Mouse (Mus musculus): ENCODE measurements around the gene Rgs3. TPM values are rescaled to one million over a fixed set of nuclear protein-coding genes. Genes with fewer than 3 reads are reported as not detected.

Rgs3 gene
- polyA plus RNA-seq, 1 experiment from 2014 or later: 6.6 TPM

GRCm38 (mm10) chr4:62699191-62699812 is 139.7 kb downstream of the Rgs3 start:
- Histone ChIP-seq H3K27ac (ENCODE audit: low read depth) (no peak overlapping the region), H3K4me2 (ENCODE audit: low read depth, low read length) (peak overlapping the region; percentile 40)

GRCm38 (mm10) chr4:62700426-62700825 is 140.8 kb downstream of the Rgs3 start:
- TF ChIP-seq EP300 (IDR thresholded peaks at IDR 0.05; ENCODE audit: low read depth): no peak
- no peak for TF ChIP-seq CTCF (IDR thresholded peaks at IDR 0.05; ENCODE audit: low read depth)
- no peak for ATAC-seq
- Histone ChIP-seq H3K36me3 (replicated peaks; ENCODE audit: insufficient read depth, low read length) (peaks cover 8% of the 10 kb centered on the region; the same call in 1 of the 2 replicates), H3K4me3 (ENCODE audit: low read depth, low read length) (no peak overlapping the region), H3K4me2 (ENCODE audit: low read depth, low read length) (peak overlapping the region; percentile 40), H3K9ac (replicated peaks) (no peak overlapping the region), H3K27me3 (ENCODE audit: insufficient read depth, low read length) (no peaks in the 10 kb centered on the region), H3K4me1 (ENCODE audit: insufficient read depth) (peaks cover 2% of the 10 kb centered on the region; the same call in 1 of the 2 replicates), H3K27ac (ENCODE audit: low read depth) (no peak overlapping the region), H3K9me3 (ENCODE audit: low read length) (no peaks in the 10 kb centered on the region)
- 71% methylated on average over 5 of the region's 5 CpGs for WGBS (ENCODE audit: insufficient replicate concordance)
- DNase-seq: no peak

More at GRCm38 (mm10) chr4:62699191-62699812, 139.7 kb downstream of the Rgs3 start:
- TF ChIP-seq EP300 (IDR thresholded peaks at IDR 0.05; ENCODE audit: low read depth): no peak
- TF ChIP-seq CTCF (IDR thresholded peaks at IDR 0.05; ENCODE audit: low read depth): peak; percentile 38
- H3K4me3 ChIP-seq (ENCODE audit: low read depth, low read length): peak overlapping the region; percentile 15; the same call in 1 of the 2 replicates
- DNase-seq: peak; percentile 70
- ATAC-seq: peak; percentile 71
- no peaks in the 10 kb centered on the region for H3K27me3 ChIP-seq (ENCODE audit: insufficient read depth, low read length)
- WGBS (ENCODE audit: insufficient replicate concordance): 8% methylated on average over 10 of the region's 10 CpGs
- peaks cover 2% of the 10 kb centered on the region; the same call in 1 of the 2 replicates for H3K4me1 ChIP-seq (ENCODE audit: insufficient read depth)
- H3K9ac ChIP-seq (replicated peaks): no peak overlapping the region
- peaks cover 8% of the 10 kb centered on the region; the same call in 1 of the 2 replicates for H3K36me3 ChIP-seq (replicated peaks; ENCODE audit: insufficient read depth, low read length)
- H3K9me3 ChIP-seq (ENCODE audit: low read length): no peaks in the 10 kb centered on the region

GRCm38 (mm10) chr4:62703151-62703550 is 143.5 kb downstream of the Rgs3 start:
- Histone ChIP-seq H3K4me3 (ENCODE audit: low read depth, low read length) (no peak overlapping the region), H3K9me3 (ENCODE audit: low read length) (no peaks in the 10 kb centered on the region), H3K27ac (ENCODE audit: low read depth) (no peak overlapping the region), H3K9ac (replicated peaks) (no peak overlapping the region), H3K4me2 (ENCODE audit: low read depth, low read length) (no peak overlapping the region), H3K27me3 (ENCODE audit: insufficient read depth, low read length) (no peaks in the 10 kb centered on the region), H3K4me1 (ENCODE audit: insufficient read depth) (no peaks in the 10 kb centered on the region; the same call in 1 of the 2 replicates), H3K36me3 (replicated peaks; ENCODE audit: insufficient read depth, low read length) (peaks cover 8% of the 10 kb centered on the region; the same call in 1 of the 2 replicates)
- no peak for DNase-seq
- WGBS (ENCODE audit: insufficient replicate concordance): 75% methylated on average over 9 of the region's 9 CpGs
- ATAC-seq: no peak
- TF ChIP-seq CTCF (IDR thresholded peaks at IDR 0.05; ENCODE audit: low read depth) (no peak), EP300 (IDR thresholded peaks at IDR 0.05; ENCODE audit: low read depth) (no peak)

- TF ChIP-seq CTCF (IDR thresholded peaks at IDR 0.05; ENCODE audit: low read depth) (no peak), EP300 (IDR thresholded peaks at IDR 0.05; ENCODE audit: low read depth) (no peak)
- H3K4me1 ChIP-seq (ENCODE audit: insufficient read depth): no peaks in the 10 kb centered on the region; the same call in 1 of the 2 replicates
- H3K27ac ChIP-seq (ENCODE audit: low read depth): no peak overlapping the region
- no peak overlapping the region for H3K4me2 ChIP-seq (ENCODE audit: low read depth, low read length)
- ATAC-seq (no peak), DNase-seq (no peak)
- H3K9me3 ChIP-seq (ENCODE audit: low read length): no peaks in the 10 kb centered on the region
- WGBS (ENCODE audit: insufficient replicate concordance): 87% methylated on average over 13 of the region's 13 CpGs
- H3K27me3 ChIP-seq (ENCODE audit: insufficient read depth, low read length): no peaks in the 10 kb centered on the region
- H3K36me3 ChIP-seq (replicated peaks; ENCODE audit: insufficient read depth, low read length): peaks cover 5% of the 10 kb centered on the region; the same call in 1 of the 2 replicates
- H3K9ac ChIP-seq (replicated peaks): no peak overlapping the region
- H3K4me3 ChIP-seq (ENCODE audit: low read depth, low read length): no peak overlapping the region
These were observed 144.6 kb downstream of the Rgs3 start for GRCm38 (mm10) chr4:62704204-62704603.

GRCm38 (mm10) chr4:62705013-62705412 is 145.4 kb downstream of the Rgs3 start:
- WGBS (ENCODE audit: insufficient replicate concordance): 79% methylated on average over 10 of the region's 10 CpGs
- Histone ChIP-seq H3K36me3 (replicated peaks; ENCODE audit: insufficient read depth, low read length) (peaks cover 5% of the 10 kb centered on the region; the same call in 1 of the 2 replicates), H3K9ac (replicated peaks) (no peak overlapping the region), H3K4me1 (ENCODE audit: insufficient read depth) (no peaks in the 10 kb centered on the region; the same call in 1 of the 2 replicates), H3K4me2 (ENCODE audit: low read depth, low read length) (no peak overlapping the region), H3K27me3 (ENCODE audit: insufficient read depth, low read length) (no peaks in the 10 kb centered on the region), H3K27ac (ENCODE audit: low read depth) (no peak overlapping the region), H3K9me3 (ENCODE audit: low read length) (no peaks in the 10 kb centered on the region), H3K4me3 (ENCODE audit: low read depth, low read length) (no peak overlapping the region)
- TF ChIP-seq CTCF (IDR thresholded peaks at IDR 0.05; ENCODE audit: low read depth): no peak
- no peak for TF ChIP-seq EP300 (IDR thresholded peaks at IDR 0.05; ENCODE audit: low read depth)
- no peak for DNase-seq
- ATAC-seq: no peak

- WGBS (ENCODE audit: insufficient replicate concordance): 44% methylated on average over 3 of the region's 3 CpGs
- Histone ChIP-seq H3K4me1 (ENCODE audit: insufficient read depth) (no peaks in the 10 kb centered on the region; the same call in 1 of the 2 replicates), H3K27ac (ENCODE audit: low read depth) (no peak overlapping the region), H3K27me3 (ENCODE audit: insufficient read depth, low read length) (no peaks in the 10 kb centered on the region), H3K9me3 (ENCODE audit: low read length) (no peaks in the 10 kb centered on the region), H3K4me2 (ENCODE audit: low read depth, low read length) (no peak overlapping the region), H3K36me3 (replicated peaks; ENCODE audit: insufficient read depth, low read length) (peaks cover 5% of the 10 kb centered on the region; the same call in 1 of the 2 replicates), H3K9ac (replicated peaks) (no peak overlapping the region), H3K4me3 (ENCODE audit: low read depth, low read length) (no peak overlapping the region)
- no peak for DNase-seq
- TF ChIP-seq EP300 (IDR thresholded peaks at IDR 0.05; ENCODE audit: low read depth): no peak
- TF ChIP-seq CTCF (IDR thresholded peaks at IDR 0.05; ENCODE audit: low read depth): no peak
- ATAC-seq: no peak
These were observed 146.1 kb downstream of the Rgs3 start for GRCm38 (mm10) chr4:62705749-62706148.

Data from liver, postnatal 0 days (tissue).